Mouse (Mus musculus): ENCODE results near the gene Rab31. TPM values are rescaled to one million over a fixed set of nuclear protein-coding genes. Genes with fewer than 3 reads are reported as not detected.
A peak's percentile ranks its signal among the peaks of the same experiment; 100 is the strongest.

The Rab31 gene
- polyA plus RNA-seq, 1 experiment: 48.9 TPM

GRCm38 (mm10) chr17:65680801-65681412 lies 91.6 kb downstream of the Rab31 start:
- 88% methylated on average over 2 of the region's 2 CpGs for WGBS
- Histone ChIP-seq H3K4me1 (ENCODE audit: control insufficient read depth, insufficient read depth, low read length) (0 out of 2 replicates have a peak, but pooled peaks cover 3% of the 10 kb centered on the region), H3K4me3 (replicated peaks; ENCODE audit: extremely low read depth, low read depth, low read length) (no peak overlapping the region)
- TF ChIP-seq POLR2A (IDR thresholded peaks at IDR 0.05; ENCODE audit: borderline replicate concordance, extremely low read depth, low read depth, low read length): no peak
- TF ChIP-seq CTCF (IDR thresholded peaks at IDR 0.05; ENCODE audit: insufficient read depth, low read length): no peak
- DNase-seq: no peak

- DNase-seq: no peak
- TF ChIP-seq POLR2A (IDR thresholded peaks at IDR 0.05; ENCODE audit: borderline replicate concordance, extremely low read depth, low read depth, low read length) (no peak), CTCF (IDR thresholded peaks at IDR 0.05; ENCODE audit: insufficient read depth, low read length) (no peak)
- no peak overlapping the region for H3K4me3 ChIP-seq (replicated peaks; ENCODE audit: extremely low read depth, low read depth, low read length)
- H3K4me1 ChIP-seq (ENCODE audit: control insufficient read depth, insufficient read depth, low read length): 0 out of 2 replicates have a peak, but pooled peaks cover 3% of the 10 kb centered on the region
- 58% methylated on average over 14 of the region's 14 CpGs for whole genome bisulfite sequencing
Measured at GRCm38 (mm10) chr17:65679806-65680446, 92.6 kb downstream of the Rab31 start.

- WGBS: 91% methylated on average over 1 of the region's 1 CpGs
- no peak for TF ChIP-seq POLR2A (IDR thresholded peaks at IDR 0.05; ENCODE audit: borderline replicate concordance, extremely low read depth, low read depth, low read length)
- TF ChIP-seq CTCF (IDR thresholded peaks at IDR 0.05; ENCODE audit: insufficient read depth, low read length): no peak
- Histone ChIP-seq H3K4me1 (ENCODE audit: control insufficient read depth, insufficient read depth, low read length) (0 out of 2 replicates have a peak, but pooled peaks cover 3% of the 10 kb centered on the region), H3K4me3 (replicated peaks; ENCODE audit: extremely low read depth, low read depth, low read length) (no peak overlapping the region)
- DNase-seq: no peak
Measured at GRCm38 (mm10) chr17:65677742-65678141, 94.8 kb downstream of the Rab31 start.

GRCm38 (mm10) chr17:65676536-65676935 lies 96.0 kb downstream of the Rab31 start:
- TF ChIP-seq POLR2A (IDR thresholded peaks at IDR 0.05; ENCODE audit: borderline replicate concordance, extremely low read depth, low read depth, low read length) (no peak), CTCF (IDR thresholded peaks at IDR 0.05; ENCODE audit: insufficient read depth, low read length) (no peak)
- H3K4me1 ChIP-seq (ENCODE audit: control insufficient read depth, insufficient read depth, low read length): 0 out of 2 replicates have a peak, but pooled peaks cover 3% of the 10 kb centered on the region
- 82% methylated on average over 8 of the region's 8 CpGs for WGBS
- DNase-seq: no peak
- no peak overlapping the region for H3K4me3 ChIP-seq (replicated peaks; ENCODE audit: extremely low read depth, low read depth, low read length)

GRCm38 (mm10) chr17:65675985-65676384 lies 96.6 kb downstream of the Rab31 start:
- TF ChIP-seq CTCF (IDR thresholded peaks at IDR 0.05; ENCODE audit: insufficient read depth, low read length) (no peak), POLR2A (IDR thresholded peaks at IDR 0.05; ENCODE audit: borderline replicate concordance, extremely low read depth, low read depth, low read length) (no peak)
- Histone ChIP-seq H3K4me1 (ENCODE audit: control insufficient read depth, insufficient read depth, low read length) (0 out of 2 replicates have a peak, but pooled peaks cover 3% of the 10 kb centered on the region), H3K4me3 (replicated peaks; ENCODE audit: extremely low read depth, low read depth, low read length) (no peak overlapping the region)
- DNase-seq: no peak
- 85% methylated on average over 3 of the region's 3 CpGs for WGBS

GRCm38 (mm10) chr17:65674710-65675171 lies 97.8 kb downstream of the Rab31 start:
- WGBS: 30% methylated on average over 1 of the region's 1 CpGs
- TF ChIP-seq POLR2A (IDR thresholded peaks at IDR 0.05; ENCODE audit: borderline replicate concordance, extremely low read depth, low read depth, low read length) (no peak), CTCF (IDR thresholded peaks at IDR 0.05; ENCODE audit: insufficient read depth, low read length) (no peak)
- peak; percentile 15 for DNase-seq

GRCm38 (mm10) chr17:65672926-65673325 lies 99.6 kb downstream of the Rab31 start:
- Histone ChIP-seq H3K4me3 (replicated peaks; ENCODE audit: extremely low read depth, low read depth, low read length) (no peak overlapping the region), H3K4me1 (ENCODE audit: control insufficient read depth, insufficient read depth, low read length) (no peaks in the 10 kb centered on the region)
- TF ChIP-seq CTCF (IDR thresholded peaks at IDR 0.05; ENCODE audit: insufficient read depth, low read length) (no peak), POLR2A (IDR thresholded peaks at IDR 0.05; ENCODE audit: borderline replicate concordance, extremely low read depth, low read depth, low read length) (no peak)
- WGBS: 96% methylated on average over 7 of the region's 7 CpGs
- no peak for DNase-seq

More at GRCm38 (mm10) chr17:65674710-65675171, 97.8 kb downstream of the Rab31 start:
- no peak overlapping the region for H3K4me3 ChIP-seq (replicated peaks; ENCODE audit: extremely low read depth, low read depth, low read length)
- H3K4me1 ChIP-seq (ENCODE audit: control insufficient read depth, insufficient read depth, low read length): 0 out of 2 replicates have a peak, but pooled peaks cover 2% of the 10 kb centered on the region

GRCm38 (mm10) chr17:65669061-65669460 lies 103.5 kb downstream of the Rab31 start:
- no peak for DNase-seq
- TF ChIP-seq POLR2A (IDR thresholded peaks at IDR 0.05; ENCODE audit: borderline replicate concordance, extremely low read depth, low read depth, low read length): no peak
- Histone ChIP-seq H3K4me3 (replicated peaks; ENCODE audit: extremely low read depth, low read depth, low read length) (no peak overlapping the region), H3K4me1 (ENCODE audit: control insufficient read depth, insufficient read depth, low read length) (no peaks in the 10 kb centered on the region; the same call in 1 of the 2 replicates)
- WGBS: 86% methylated on average over 4 of the region's 4 CpGs

GRCm38 (mm10) chr17:65667792-65668191 lies 104.8 kb downstream of the Rab31 start:
- 71% methylated on average over 14 of the region's 14 CpGs for WGBS
- Histone ChIP-seq H3K4me3 (replicated peaks; ENCODE audit: extremely low read depth, low read depth, low read length) (no peak overlapping the region), H3K4me1 (ENCODE audit: control insufficient read depth, insufficient read depth, low read length) (no peaks in the 10 kb centered on the region; the same call in 1 of the 2 replicates)
- DNase-seq: no peak
- TF ChIP-seq CTCF (IDR thresholded peaks at IDR 0.05; ENCODE audit: insufficient read depth, low read length) (no peak), POLR2A (IDR thresholded peaks at IDR 0.05; ENCODE audit: borderline replicate concordance, extremely low read depth, low read depth, low read length) (no peak)

All from lung, adult 2 months (tissue).